Mouse (Mus musculus) intestine, embryonic 16.5 days (tissue): Measurements from ENCODE around the gene Fgfr2. TPM values are rescaled to one million over a fixed set of nuclear protein-coding genes. Genes with fewer than 3 reads are reported as not detected.

Experiments used
- ATAC-seq: fragments of 200-750 bp; cut with Nextera tagmentation; 2 replicates; pipeline ENCODE4 v1.8.0; 2017; ENCODE audit warnings: moderate TSS enrichment, moderate library complexity
- H3K27ac ChIP-seq: fragments of 300-500 bp; sonication (generic); 2 replicates; pipeline ENCODE4 v1.5.1; 2014; ENCODE audit warnings: mild to moderate bottlenecking, low read length
- H3K27me3 ChIP-seq: fragments of 300-500 bp; sonication (generic); replicated peaks from 2 replicates; pipeline ENCODE4 v1.6.1; 2014; ENCODE audit warnings: low read length, control low read depth, mixed read lengths; ENCODE audit not compliant: control insufficient read depth, insufficient read depth
- H3K36me3 ChIP-seq: fragments of 300-500 bp; sonication (generic); 2 replicates; pipeline ENCODE4 v1.6.1; 2014; ENCODE audit warnings: low read length, control low read depth; ENCODE audit not compliant: control insufficient read depth, insufficient read depth
- H3K4me1 ChIP-seq: fragments of 300-500 bp; sonication (generic); 2 replicates; pipeline ENCODE4 v1.6.1; 2014; ENCODE audit warnings: low read length, control low read depth, mixed read lengths; ENCODE audit not compliant: control insufficient read depth, insufficient read depth
- H3K4me2 ChIP-seq: fragments of 300-500 bp; sonication (generic); 2 replicates; pipeline ENCODE4 v1.6.1; 2014; ENCODE audit warnings: low read depth, low read length, control low read depth
- H3K4me3 ChIP-seq: fragments of 300-500 bp; sonication (generic); 2 replicates; pipeline ENCODE4 v1.5.1; 2014; ENCODE audit warnings: mild to moderate bottlenecking, low read length
- H3K9ac ChIP-seq: fragments of 300-500 bp; sonication (generic); 2 replicates; pipeline ENCODE4 v1.6.1; 2014; ENCODE audit warnings: low read depth, low read length
- H3K9me3 ChIP-seq: fragments of 300-500 bp; sonication (generic); 2 replicates; pipeline ENCODE4 v1.6.1; 2016; ENCODE audit warnings: low read length, control low read depth; ENCODE audit not compliant: control insufficient read depth
- WGBS: fragments of 180-500 bp; shearing (Covaris S2); extraction: QIAGEN DNeasy Blood & Tissue Kit; methylation state at CpG from one replicate; pipeline ENCODE4 v1.1.7; 2014; 5-methylcytosine and 5-hydroxymethylcytosine counted together
- polyA plus RNA-seq: library from polyadenylated mRNA; unstranded; fragments of >200 nt; fragmentation: Nextera tagmentation; extraction: Ambion mirVana; gene quantifications from 2 replicates; pipeline ENCODE4 v1.2.1, GENCODE M21; 2015

The Fgfr2 gene
- polyA plus RNA-seq, 1 experiment from 2014 or later, result 47.3 TPM

DNA sequence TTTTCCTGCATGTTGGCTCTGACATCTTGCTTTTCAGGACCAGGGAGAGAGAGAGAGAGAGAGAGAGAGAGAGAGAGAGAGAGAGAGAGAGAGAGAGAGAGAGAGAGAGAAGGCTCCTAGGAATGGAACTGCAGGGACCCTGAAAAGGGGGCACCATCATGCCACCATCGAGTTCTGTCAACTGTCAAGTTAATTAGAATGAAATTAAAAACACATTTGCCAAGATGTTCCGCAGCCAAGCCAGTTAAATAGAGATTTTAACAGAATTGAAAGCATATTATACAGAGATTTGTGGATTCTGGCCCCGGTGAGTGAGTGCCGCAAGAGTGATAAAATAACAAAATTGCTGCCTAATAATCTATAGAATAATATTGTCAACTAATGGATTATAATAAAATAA lies 1400.8 kb downstream of the Fgfr2 start:
- Histone ChIP-seq H3K4me1 (no peaks in the 10 kb centered on the region), H3K4me2 (no peak overlapping the region), H3K27ac (no peak overlapping the region), H3K36me3 (no peaks in the 10 kb centered on the region), H3K27me3 (no peaks in the 10 kb centered on the region), H3K9ac (no peak overlapping the region), H3K9me3 (no peaks in the 10 kb centered on the region), H3K4me3 (no peak overlapping the region)
- ATAC-seq, result no peak
- 66% methylated on average over 4 of the region's 4 CpGs for WGBS

DNA sequence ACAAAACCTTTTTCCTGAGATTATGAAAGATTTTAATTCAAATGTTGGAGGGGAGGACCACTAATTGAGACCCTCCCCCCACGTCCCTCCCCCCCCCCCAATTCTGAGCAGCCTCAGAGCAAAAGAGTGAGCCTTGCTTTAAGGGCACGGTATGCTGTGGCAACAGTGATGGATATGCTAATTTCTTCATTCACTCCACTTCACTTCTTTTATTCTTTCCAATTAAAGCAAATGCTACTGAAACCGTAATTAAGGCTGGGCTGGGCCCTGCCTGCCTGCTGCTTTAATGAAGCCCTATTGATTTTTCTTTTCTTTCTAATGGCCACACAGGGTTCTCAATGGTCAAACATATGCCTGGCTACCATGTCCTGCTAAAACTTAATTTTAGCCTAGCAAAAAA lies 1404.9 kb downstream of the Fgfr2 start:
- H3K27me3 ChIP-seq, result no peaks in the 10 kb centered on the region
- H3K4me2 ChIP-seq, result no peak overlapping the region
- ATAC-seq, result no peak
- no peak overlapping the region for H3K27ac ChIP-seq
- no peaks in the 10 kb centered on the region for H3K36me3 ChIP-seq
- no peak overlapping the region for H3K9ac ChIP-seq
- no peak overlapping the region for H3K4me3 ChIP-seq
- WGBS, result 42% methylated on average over 3 of the region's 3 CpGs
- H3K9me3 ChIP-seq, result no peaks in the 10 kb centered on the region
- H3K4me1 ChIP-seq, result no peaks in the 10 kb centered on the region

DNA sequence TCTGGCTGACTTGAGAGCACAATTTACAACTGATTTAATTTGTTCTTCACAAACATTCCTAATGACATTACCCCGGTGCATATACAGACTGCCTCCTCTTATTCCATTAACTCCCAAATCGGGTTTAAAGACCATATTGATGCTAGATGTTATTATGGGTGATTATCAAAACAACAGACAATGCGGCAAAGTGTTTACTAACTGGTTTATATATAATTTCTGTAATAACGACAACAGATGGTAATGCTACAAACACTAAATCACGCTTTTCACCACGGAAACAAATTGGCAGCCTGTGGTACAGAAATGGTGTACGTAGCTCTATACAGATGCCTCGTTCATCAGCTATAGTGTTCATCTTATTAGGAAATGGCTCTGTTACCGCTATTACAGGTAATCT lies 1410.1 kb downstream of the Fgfr2 start:
- WGBS, result 79% methylated on average over 9 of the region's 9 CpGs
- H3K36me3 ChIP-seq, result no peaks in the 10 kb centered on the region
- H3K9me3 ChIP-seq, result no peaks in the 10 kb centered on the region

DNA sequence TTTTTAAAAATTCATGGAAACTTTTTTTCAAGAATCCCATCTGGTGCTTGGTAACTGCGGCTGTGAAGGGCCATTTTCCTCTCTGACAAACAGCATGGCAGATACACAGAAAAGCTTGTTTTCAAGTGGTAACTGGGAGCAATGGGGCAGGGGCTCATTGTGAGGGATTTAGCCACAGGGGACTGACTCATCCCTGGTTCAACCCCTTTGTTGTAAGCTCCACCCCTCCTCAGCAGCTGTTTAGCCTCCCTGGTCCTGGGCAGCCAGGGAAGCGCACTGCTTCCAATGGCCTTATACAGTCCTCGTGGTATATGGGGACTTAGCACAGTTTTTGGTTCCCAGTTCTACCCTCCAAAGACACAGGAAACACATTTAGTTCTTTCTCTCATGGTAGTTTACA lies 1426.3 kb downstream of the Fgfr2 start:
- no peaks in the 10 kb centered on the region for H3K4me1 ChIP-seq
- no peak overlapping the region for H3K4me3 ChIP-seq
- no peak overlapping the region for H3K27ac ChIP-seq
- ATAC-seq, result no peak
- no peaks in the 10 kb centered on the region for H3K9me3 ChIP-seq
- WGBS, result 37% methylated on average over 3 of the region's 3 CpGs
- H3K9ac ChIP-seq, result no peak overlapping the region
- H3K27me3 ChIP-seq, result no peaks in the 10 kb centered on the region
- no peaks in the 10 kb centered on the region for H3K36me3 ChIP-seq
- H3K4me2 ChIP-seq, result no peak overlapping the region

More for the DNA sequence above, 1410.1 kb downstream of the Fgfr2 start:
- no peak overlapping the region for H3K9ac ChIP-seq
- no peaks in the 10 kb centered on the region for H3K4me1 ChIP-seq
- no peak overlapping the region for H3K4me3 ChIP-seq
- no peak overlapping the region for H3K4me2 ChIP-seq
- H3K27ac ChIP-seq, result no peak overlapping the region
- ATAC-seq, result no peak
- H3K27me3 ChIP-seq, result no peaks in the 10 kb centered on the region

DNA sequence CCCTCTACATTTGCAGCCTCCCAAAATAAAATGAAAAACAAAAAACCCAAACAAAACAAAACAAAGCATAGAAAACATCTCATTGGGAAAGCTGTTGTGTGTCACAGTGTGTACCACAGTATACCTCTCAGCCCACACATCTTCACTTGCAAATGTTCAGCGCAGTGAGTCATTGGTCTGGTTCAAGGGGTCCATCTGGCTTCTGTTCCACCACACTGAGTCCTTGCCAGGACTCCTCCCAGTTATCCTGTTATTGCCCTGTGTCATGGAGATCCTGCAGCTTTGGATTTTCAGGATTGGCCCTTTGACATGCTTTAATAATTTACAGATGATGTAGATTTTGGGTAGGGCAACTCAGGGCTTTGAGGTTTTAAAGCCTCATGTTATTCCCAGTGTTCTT lies 1435.8 kb downstream of the Fgfr2 start:
- 94% methylated on average over 1 of the region's 1 CpGs for WGBS
- H3K9me3 ChIP-seq, result no peaks in the 10 kb centered on the region
- no peak overlapping the region for H3K4me3 ChIP-seq
- no peak for ATAC-seq
- H3K27me3 ChIP-seq, result no peaks in the 10 kb centered on the region
- H3K9ac ChIP-seq, result no peak overlapping the region
- H3K4me1 ChIP-seq, result no peaks in the 10 kb centered on the region
- H3K4me2 ChIP-seq, result no peak overlapping the region
- H3K36me3 ChIP-seq, result no peaks in the 10 kb centered on the region
- H3K27ac ChIP-seq, result no peak overlapping the region

DNA sequence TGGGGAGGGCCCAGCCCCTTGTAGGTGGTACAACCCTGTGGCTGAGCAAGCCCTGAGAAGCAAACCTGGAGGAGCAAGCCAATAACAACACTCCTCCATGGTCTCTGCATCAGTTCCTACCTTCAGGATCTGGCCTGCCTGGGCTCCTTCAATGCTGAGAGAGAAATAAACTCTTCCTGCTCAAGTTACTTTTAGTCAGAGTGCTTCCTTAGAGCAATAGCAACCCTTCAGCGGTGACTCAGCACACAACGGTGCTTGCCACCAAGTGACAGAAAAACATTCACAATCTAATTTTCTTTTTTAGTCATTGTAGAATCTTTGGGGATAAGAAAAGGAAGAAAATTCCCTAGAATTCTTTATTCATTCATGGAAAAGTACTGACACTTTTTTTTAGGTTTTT lies 1446.0 kb downstream of the Fgfr2 start:
- Histone ChIP-seq H3K4me3 (no peak overlapping the region), H3K27ac (no peak overlapping the region), H3K27me3 (no peaks in the 10 kb centered on the region), H3K9ac (no peak overlapping the region), H3K36me3 (no peaks in the 10 kb centered on the region), H3K4me1 (no peaks in the 10 kb centered on the region), H3K9me3 (no peaks in the 10 kb centered on the region), H3K4me2 (no peak overlapping the region)
- no peak for ATAC-seq
- 95% methylated on average over 2 of the region's 2 CpGs for WGBS

DNA sequence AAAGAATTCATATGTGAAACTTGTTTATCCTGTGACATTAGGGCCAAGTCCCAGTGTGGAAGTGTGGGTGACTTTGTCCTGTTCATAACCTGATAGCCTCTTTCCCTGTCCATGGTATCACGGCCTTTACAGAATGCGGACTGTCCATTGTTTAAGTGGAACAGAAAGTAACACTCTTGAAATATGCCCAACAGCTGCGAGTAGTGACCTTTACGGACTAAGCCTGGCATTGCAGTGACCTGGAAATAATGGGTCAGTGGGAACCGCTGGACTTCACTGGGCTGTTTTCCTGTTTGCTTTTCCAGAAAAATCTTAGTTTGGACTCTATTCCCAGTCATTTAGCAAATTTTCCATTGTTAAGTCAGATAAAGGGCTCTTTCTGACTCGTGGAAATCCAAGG lies 1452.6 kb downstream of the Fgfr2 start:
- Histone ChIP-seq H3K4me3 (no peak overlapping the region), H3K9me3 (no peaks in the 10 kb centered on the region), H3K27ac (no peak overlapping the region), H3K27me3 (no peaks in the 10 kb centered on the region), H3K36me3 (no peaks in the 10 kb centered on the region), H3K9ac (no peak overlapping the region), H3K4me1 (no peaks in the 10 kb centered on the region), H3K4me2 (no peak overlapping the region)
- ATAC-seq, result no peak
- WGBS, result 70% methylated on average over 6 of the region's 6 CpGs

DNA sequence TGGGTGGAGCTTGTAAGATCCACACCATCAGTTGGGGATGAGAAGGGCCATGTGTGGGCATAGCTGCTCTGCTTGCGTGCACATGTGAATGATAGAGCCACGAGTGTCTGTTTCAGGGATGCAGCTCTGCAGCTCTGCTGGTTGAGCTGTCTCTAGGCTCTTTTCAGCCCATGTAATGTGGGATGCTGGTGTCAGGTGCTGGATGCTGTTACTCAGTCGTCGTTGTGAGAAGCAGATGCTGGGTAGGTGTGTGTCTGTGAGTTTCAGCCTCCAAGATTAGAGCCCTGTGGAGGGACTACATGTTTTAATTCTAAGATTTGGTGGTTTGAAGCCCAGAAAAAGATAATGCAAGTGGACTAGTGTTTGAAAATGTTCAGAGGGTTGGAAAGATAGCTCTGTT lies 1453.8 kb downstream of the Fgfr2 start:
- 77% methylated on average over 4 of the region's 4 CpGs for WGBS
- Histone ChIP-seq H3K36me3 (no peaks in the 10 kb centered on the region), H3K9me3 (no peaks in the 10 kb centered on the region), H3K9ac (no peak overlapping the region), H3K27me3 (no peaks in the 10 kb centered on the region), H3K27ac (no peak overlapping the region), H3K4me1 (no peaks in the 10 kb centered on the region), H3K4me3 (no peak overlapping the region), H3K4me2 (no peak overlapping the region)
- ATAC-seq, result no peak

DNA sequence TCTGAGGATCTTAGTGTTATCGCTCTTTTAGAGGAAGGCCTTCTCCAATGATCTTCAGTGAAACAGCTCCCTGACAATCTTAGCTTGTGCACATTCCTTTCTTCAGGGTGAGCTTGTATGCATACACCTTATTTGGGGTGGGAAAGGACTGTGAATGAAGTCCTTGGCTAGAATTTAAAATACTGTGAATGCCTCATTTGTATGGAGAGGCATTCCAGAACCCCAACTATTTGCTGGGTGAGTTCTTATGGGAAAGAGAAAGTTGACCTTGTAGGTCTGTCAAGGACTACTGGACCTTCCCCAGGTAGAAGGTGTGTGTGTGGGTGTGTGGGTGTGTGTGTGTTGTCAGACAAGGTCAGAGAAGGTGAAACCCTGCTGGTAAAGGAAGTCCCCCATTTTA lies 1462.4 kb downstream of the Fgfr2 start:
- no peak overlapping the region for H3K4me3 ChIP-seq
- H3K4me1 ChIP-seq, result no peaks in the 10 kb centered on the region
- ATAC-seq, result no peak
- H3K27me3 ChIP-seq, result no peaks in the 10 kb centered on the region
- no peak overlapping the region for H3K9ac ChIP-seq
- no peak overlapping the region for H3K4me2 ChIP-seq
- no peaks in the 10 kb centered on the region for H3K36me3 ChIP-seq
- 87% methylated on average over 1 of the region's 1 CpGs for WGBS
- no peaks in the 10 kb centered on the region for H3K9me3 ChIP-seq
- H3K27ac ChIP-seq, result no peak overlapping the region

DNA sequence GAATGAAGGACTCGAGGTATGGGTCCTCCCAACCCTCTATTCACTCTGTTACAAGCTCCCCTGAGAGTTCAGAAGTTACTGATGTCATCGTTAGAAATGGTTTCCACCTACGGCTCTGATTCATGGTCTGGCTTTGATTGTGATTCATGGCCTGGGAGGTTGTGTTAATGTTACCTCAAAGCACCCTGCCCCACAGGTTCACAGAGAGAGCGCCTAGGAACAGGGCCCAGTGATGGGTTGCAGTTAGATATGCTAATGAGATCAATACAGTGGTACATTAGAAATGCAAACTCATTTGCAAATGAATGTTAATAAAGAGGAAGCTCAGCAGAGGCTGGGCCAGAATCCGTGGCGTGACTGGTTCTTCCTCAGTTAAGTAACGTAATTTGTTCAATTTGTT lies 1467.1 kb downstream of the Fgfr2 start:
- Histone ChIP-seq H3K4me2 (no peak overlapping the region), H3K27ac (no peak overlapping the region), H3K27me3 (no peaks in the 10 kb centered on the region), H3K9me3 (no peaks in the 10 kb centered on the region), H3K4me3 (no peak overlapping the region), H3K4me1 (no peaks in the 10 kb centered on the region), H3K36me3 (no peaks in the 10 kb centered on the region), H3K9ac (no peak overlapping the region)
- ATAC-seq, result no peak
- WGBS, result 57% methylated on average over 7 of the region's 7 CpGs
